Mouse (Mus musculus) stomach, postnatal 0 days (tissue): Measurements from ENCODE around the gene Ephb3. TPM values are rescaled to one million over a fixed set of nuclear protein-coding genes. Genes with fewer than 3 reads are reported as not detected.

Experiments
- ATAC-seq: fragments of 200-750 bp; cut with Nextera tagmentation; 2 replicates; pipeline ENCODE4 v1.8.0; 2017; ENCODE audit not compliant: low FRiP score, low TSS enrichment
- DNase-seq: peaks from one replicate; pipeline ENCODE4 v3.0.0-alpha.2; 2016; ENCODE audit warnings: low spot score
- H3K27ac ChIP-seq: fragments of 300-500 bp; sonication (generic); replicated peaks from 2 replicates; pipeline ENCODE4 v1.5.1; 2014; ENCODE audit warnings: mild to moderate bottlenecking, control low read depth
- H3K27me3 ChIP-seq: fragments of 300-500 bp; sonication (generic); 2 replicates; pipeline ENCODE4 v1.6.1; 2014; ENCODE audit warnings: low read length; ENCODE audit not compliant: control insufficient read depth, insufficient read depth
- H3K36me3 ChIP-seq: fragments of 300-500 bp; sonication (generic); 2 replicates; pipeline ENCODE4 v1.6.1; 2014; ENCODE audit warnings: low read length, mixed read lengths; ENCODE audit not compliant: control insufficient read depth, insufficient read depth
- H3K4me1 ChIP-seq: fragments of 300-500 bp; sonication (generic); replicated peaks from 2 replicates; pipeline ENCODE4 v1.6.1; 2014; ENCODE audit warnings: antibody characterized with exemption; ENCODE audit not compliant: control insufficient read depth, insufficient read depth
- H3K4me2 ChIP-seq: fragments of 300-500 bp; sonication (generic); replicated peaks from 2 replicates; pipeline ENCODE4 v1.6.1; 2014; ENCODE audit warnings: low read depth, mild to moderate bottlenecking, control low read depth, moderate library complexity
- H3K4me3 ChIP-seq: fragments of 300-500 bp; sonication (generic); 2 replicates; pipeline ENCODE4 v1.5.1; 2014; ENCODE audit warnings: low read depth, low read length, control low read depth
- H3K9ac ChIP-seq: fragments of 300-500 bp; sonication (generic); 2 replicates; pipeline ENCODE4 v1.6.1; 2014; ENCODE audit warnings: mild to moderate bottlenecking, low read length, control low read depth, mixed read lengths
- H3K9me3 ChIP-seq: fragments of 300-500 bp; sonication (generic); 2 replicates; pipeline ENCODE4 v1.6.1; 2016; ENCODE audit warnings: low read length; ENCODE audit not compliant: control insufficient read depth
- CTCF ChIP-seq: IDR thresholded peaks from 2 replicates; pipeline ENCODE4 v1.5.1; 2016; ENCODE audit warnings: antibody characterized with exemption, low read depth, mild to moderate bottlenecking, moderate library complexity
- EP300 ChIP-seq: optimal IDR thresholded peaks from 2 replicates; pipeline ENCODE3; 2016; ENCODE audit warnings: antibody characterized with exemption
- WGBS: fragments of 180-500 bp; shearing (Covaris S2); extraction: QIAGEN DNeasy Blood & Tissue Kit; methylation state at CpG from one replicate; pipeline ENCODE4 v1.1.7; 2014; 5-methylcytosine and 5-hydroxymethylcytosine counted together
- polyA plus RNA-seq: library from polyadenylated mRNA; unstranded; fragments of >200 nt; fragmentation: Nextera tagmentation; extraction: Ambion mirVana; gene quantifications from 2 replicates; pipeline ENCODE4 v1.2.1, GENCODE M21; 2015

The Ephb3 gene
- polyA plus RNA-seq, 1 experiment from 2014 or later, result 15.1 TPM

- no peak overlapping the region for H3K27ac ChIP-seq
- no peak for DNase-seq
- no peak overlapping the region for H3K9ac ChIP-seq
- H3K4me1 ChIP-seq, result peaks cover 6% of the 10 kb centered on the region; the same call in 1 of the 2 replicates
- peaks cover 13% of the 10 kb centered on the region for H3K36me3 ChIP-seq
- H3K27me3 ChIP-seq, result no peaks in the 10 kb centered on the region
- H3K4me3 ChIP-seq, result no peak overlapping the region
- ATAC-seq, result no peak
- 42% methylated on average over 4 of the region's 4 CpGs for WGBS
- TF ChIP-seq EP300 (no peak), CTCF (no peak)
- no peak overlapping the region for H3K4me2 ChIP-seq
- H3K9me3 ChIP-seq, result no peaks in the 10 kb centered on the region
Observed at GRCm38 (mm10) chr16:21216047-21216446, 11.5 kb downstream of the Ephb3 start.

GRCm38 (mm10) chr16:21217233-21217632 is 12.7 kb downstream of the Ephb3 start:
- 86% methylated on average over 14 of the region's 14 CpGs for whole genome bisulfite sequencing

DNA sequence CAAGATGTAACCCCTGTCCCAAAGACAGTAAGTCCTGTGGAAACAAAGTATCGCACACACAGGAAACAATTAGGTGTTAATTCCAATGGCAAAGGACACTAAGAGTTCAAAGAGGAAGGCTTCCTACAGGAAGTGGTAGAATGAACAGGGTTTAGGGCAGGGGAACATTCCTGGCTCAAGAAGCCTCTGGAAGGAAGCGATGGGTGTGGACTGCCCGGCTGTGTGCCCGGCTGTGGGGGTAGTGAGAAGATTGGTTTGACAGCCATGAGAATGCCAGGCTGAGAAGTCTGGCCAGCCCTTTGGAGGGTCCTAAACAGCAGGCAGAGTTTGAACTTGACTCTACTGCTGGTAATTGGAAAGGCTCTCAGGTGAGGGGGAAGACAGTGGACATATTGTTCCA is 15.1 kb downstream of the Ephb3 start:
- DNase-seq, result no peak
- no peaks in the 10 kb centered on the region for H3K4me1 ChIP-seq
- WGBS, result 64% methylated on average over 4 of the region's 4 CpGs
- H3K9me3 ChIP-seq, result no peaks in the 10 kb centered on the region
- H3K36me3 ChIP-seq, result peaks cover 30% of the 10 kb centered on the region
- no peak for ATAC-seq
- no peak overlapping the region for H3K4me3 ChIP-seq
- H3K4me2 ChIP-seq, result no peak overlapping the region
- H3K27me3 ChIP-seq, result no peaks in the 10 kb centered on the region
- TF ChIP-seq CTCF (no peak), EP300 (no peak)
- no peak overlapping the region for H3K9ac ChIP-seq
- no peak overlapping the region for H3K27ac ChIP-seq

More at GRCm38 (mm10) chr16:21217233-21217632, 12.7 kb downstream of the Ephb3 start:
- DNase-seq (no peak), ATAC-seq (no peak)
- Histone ChIP-seq H3K4me3 (no peak overlapping the region), H3K4me1 (no peaks in the 10 kb centered on the region), H3K27me3 (no peaks in the 10 kb centered on the region), H3K27ac (no peak overlapping the region), H3K9me3 (no peaks in the 10 kb centered on the region), H3K4me2 (no peak overlapping the region), H3K36me3 (peaks cover 20% of the 10 kb centered on the region), H3K9ac (no peak overlapping the region)
- TF ChIP-seq EP300 (no peak), CTCF (no peak)

DNA sequence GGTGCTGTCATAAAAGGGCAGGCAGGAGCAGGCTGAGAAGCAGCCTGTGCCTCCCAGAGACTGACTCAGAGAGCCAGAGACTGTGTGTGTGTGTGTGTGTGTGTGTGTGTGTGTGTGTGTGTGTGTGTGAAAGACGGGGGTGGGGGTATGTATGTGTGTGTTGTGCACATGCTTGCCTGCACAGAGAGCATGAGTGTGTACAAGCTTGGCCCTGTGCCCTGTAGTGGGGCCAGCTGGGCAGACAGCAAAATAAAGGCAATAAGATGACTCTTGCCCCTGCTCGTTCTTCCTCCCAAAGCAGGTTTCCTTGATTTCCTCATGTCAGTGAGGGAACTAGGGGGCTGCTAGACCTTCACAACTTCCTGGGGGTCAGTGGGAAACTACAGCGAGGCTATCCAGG is 18.5 kb downstream of the Ephb3 start:
- Histone ChIP-seq H3K9me3 (no peaks in the 10 kb centered on the region), H3K4me1 (no peaks in the 10 kb centered on the region), H3K9ac (no peak overlapping the region), H3K4me2 (no peak overlapping the region), H3K36me3 (peaks cover 30% of the 10 kb centered on the region), H3K27ac (0 out of 2 replicates have a peak overlapping the region, but pooled peaks have one; percentile 24), H3K4me3 (no peak overlapping the region), H3K27me3 (no peaks in the 10 kb centered on the region)
- WGBS, result 52% methylated on average over 3 of the region's 3 CpGs
- ATAC-seq (no peak), DNase-seq (no peak)
- no peak for TF ChIP-seq CTCF
- no peak for TF ChIP-seq EP300

- H3K9me3 ChIP-seq, result no peaks in the 10 kb centered on the region
- no peak for DNase-seq
- H3K4me2 ChIP-seq, result no peak overlapping the region
- H3K27me3 ChIP-seq, result no peaks in the 10 kb centered on the region
- 53% methylated on average over 4 of the region's 4 CpGs for WGBS
- H3K4me1 ChIP-seq, result no peaks in the 10 kb centered on the region
- peaks cover 21% of the 10 kb centered on the region for H3K36me3 ChIP-seq
- H3K9ac ChIP-seq, result no peak overlapping the region
- ATAC-seq, result no peak
- TF ChIP-seq CTCF, result no peak
- no peak for TF ChIP-seq EP300
- H3K27ac ChIP-seq, result no peak overlapping the region; the same call in 1 of the 2 replicates
- H3K4me3 ChIP-seq, result no peak overlapping the region
Observed at GRCm38 (mm10) chr16:21224648-21225240, 20.2 kb downstream of the Ephb3 start.

GRCm38 (mm10) chr16:21226629-21227028 is 22.1 kb downstream of the Ephb3 start:
- TF ChIP-seq CTCF, result no peak
- TF ChIP-seq EP300, result no peak
- H3K4me2 ChIP-seq, result no peak overlapping the region
- no peak overlapping the region for H3K9ac ChIP-seq
- DNase-seq, result no peak
- peak overlapping the region; percentile 79 for H3K27ac ChIP-seq
- no peaks in the 10 kb centered on the region for H3K9me3 ChIP-seq
- no peaks in the 10 kb centered on the region for H3K4me1 ChIP-seq
- 43% methylated on average over 6 of the region's 6 CpGs for WGBS
- ATAC-seq, result peak; percentile 38
- H3K4me3 ChIP-seq, result no peak overlapping the region
- H3K27me3 ChIP-seq, result no peaks in the 10 kb centered on the region
- peaks cover 11% of the 10 kb centered on the region for H3K36me3 ChIP-seq
